ENCODE assay signal across 27 mouse cellular contexts in genomic region chr1:93991068-93991467, GRCm38 (mm10). TPM values are rescaled to one million over a fixed set of nuclear protein-coding genes. Genes with fewer than 3 reads are reported as not detected.
"Had no signal": no experiment of that assay in that cellular context is flagged by ENCODE, and none has a peak within 500 bp of the region (broad histone marks: within the 10 kb centered on the region; RNA-seq: fewer than 3 reads in every experiment).

No protein-coding gene starts in this region.

RNA-seq across cellular contexts. Expression of gene Gal3st2c, which starts 0.8 kb away (rescaled TPM):
- total RNA-seq: left cerebral cortex, postnatal 25 days; liver, adult 2 months had no signal
- polyA plus RNA-seq: heart, embryonic 11.5 days; heart, embryonic 13.5 days; hindbrain, embryonic 10.5 days; hindbrain, embryonic 12.5 days; hindbrain, embryonic 14.5 days; hindbrain, embryonic 16.5 days; kidney, adult 2 months; kidney, embryonic 15.5 days; kidney, postnatal 0 days; limb, embryonic 11.5 days; limb, embryonic 13.5 days; limb, embryonic 15.5 days; liver, adult 2 months; liver, embryonic 14.5 days had no signal

RNA-seq across cellular contexts. Expression of gene Neu4, which starts 29.2 kb away (rescaled TPM):
- total RNA-seq: gastrocnemius, adult 18-20 months; gastrocnemius, adult 8-10 months; gastrocnemius, postnatal 14 days; gastrocnemius, postnatal 36 days; heart, adult 2 months; heart, postnatal 14 days; heart, postnatal 36 days; liver, adult 2 months had no signal
- polyA plus RNA-seq: gonadal fat pad, adult 2 months; heart, adult 2 months; heart, embryonic 11.5 days; heart, embryonic 15.5 days; heart, postnatal 0 days; hindbrain, embryonic 10.5 days; hindbrain, embryonic 12.5 days; intestine, embryonic 15.5 days; kidney, adult 2 months; kidney, embryonic 15.5 days; kidney, postnatal 0 days; large intestine, adult 2 months; limb, embryonic 11.5 days; limb, embryonic 13.5 days; limb, embryonic 15.5 days; liver, adult 2 months; liver, embryonic 14.5 days had no signal
